Mouse (Mus musculus): Measurements from ENCODE around the gene Cyp2e1. TPM values are rescaled to one million over a fixed set of nuclear protein-coding genes. Genes with fewer than 3 reads are reported as not detected.

The Cyp2e1 gene
- polyA plus RNA-seq (2014; fragmentation: Nextera tagmentation; extraction: Ambion mirVana) = not detected in 2 replicates

DNA sequence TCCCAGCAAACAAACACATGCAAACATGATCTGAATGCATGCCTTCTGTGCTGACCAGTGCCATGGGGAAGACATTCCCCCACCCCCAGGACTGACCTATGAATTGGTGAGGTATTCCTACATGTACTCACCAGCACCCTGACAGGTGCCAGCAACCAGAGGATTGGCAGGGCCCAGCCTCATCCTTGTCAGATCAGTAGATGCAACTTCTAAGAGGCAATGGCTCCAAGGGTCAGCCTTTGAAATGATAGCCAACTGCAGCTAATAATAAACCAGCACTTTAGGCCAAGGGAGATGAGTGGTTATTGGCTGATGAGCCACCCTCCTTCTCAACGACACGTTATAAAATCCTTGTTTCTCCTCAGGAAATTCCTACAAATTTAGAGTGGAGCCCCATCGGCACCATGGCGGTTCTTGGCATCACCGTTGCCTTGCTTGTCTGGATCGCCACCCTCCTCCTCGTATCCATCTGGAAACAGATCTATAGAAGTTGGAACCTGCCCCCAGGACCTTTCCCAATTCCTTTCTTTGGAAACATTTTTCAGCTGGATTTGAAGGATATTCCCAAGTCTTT, at the start of gene Cyp2e1:
Gene Cyp2e1 (plus strand): TSS at position 293 of the 574 bp plus-strand sequence.
- ATAC-seq (ENCODE audit: low FRiP score) = no peak
- H3K27ac ChIP-seq (ENCODE audit: low read depth, low read length) = no peak within 1 kb of the TSS
- WGBS = 93% methylated on average over 7 of the region's 7 CpGs

DNA sequence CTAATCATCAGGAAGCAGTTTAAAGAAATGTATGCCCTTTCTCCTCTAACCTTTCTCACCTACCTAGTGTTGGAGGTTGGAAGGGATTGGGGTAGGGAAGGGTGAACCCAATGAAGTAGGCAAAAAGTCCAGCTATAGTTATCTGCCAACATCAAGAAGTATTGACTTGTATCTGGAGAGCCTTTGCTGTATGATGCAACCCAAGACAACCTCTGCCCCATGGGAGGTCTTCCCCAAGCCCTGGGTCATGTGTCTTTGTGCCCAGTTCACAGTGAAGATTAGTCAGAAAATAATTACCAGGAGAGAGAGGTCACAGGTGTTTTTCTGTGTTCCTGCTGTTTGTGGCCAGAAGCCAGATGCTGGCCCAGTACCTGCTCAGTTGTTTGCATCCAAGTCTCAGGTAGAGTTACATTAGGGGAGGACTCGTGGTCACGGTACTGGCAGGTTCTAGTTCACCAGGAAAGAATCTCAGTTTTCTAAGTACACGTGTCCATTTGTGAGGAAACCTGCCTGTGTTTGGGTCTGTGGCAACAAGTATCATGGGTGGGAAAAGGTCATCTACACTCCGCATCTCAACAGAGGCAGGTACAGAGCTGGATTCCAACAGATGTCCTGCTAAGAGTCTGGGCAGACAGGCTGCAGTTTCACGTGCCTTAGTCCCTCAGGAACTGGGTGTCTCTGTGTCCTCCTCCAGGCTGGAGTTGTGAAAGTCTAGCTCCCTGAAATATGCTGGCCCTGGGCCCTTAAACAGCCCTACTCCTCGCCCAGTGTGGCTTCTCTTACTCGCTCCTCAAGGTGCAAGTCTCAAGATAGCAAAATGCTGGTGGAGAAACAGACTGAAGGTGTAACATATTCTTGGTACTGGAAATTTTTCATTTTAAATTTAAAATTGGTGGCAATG, 46.1 kb upstream of the Cyp2e1 start:
- no peaks in the 10 kb centered on the region for H3K9me3 ChIP-seq (ENCODE audit: control insufficient read depth, low read length)
- no peak overlapping the region for H3K9ac ChIP-seq (ENCODE audit: low read depth, low read length)
- ATAC-seq (ENCODE audit: low FRiP score) (no peak), DNase-seq (ENCODE audit: low spot score) (no peak)
- H3K27ac ChIP-seq (ENCODE audit: low read depth, low read length) = no peak overlapping the region
- H3K36me3 ChIP-seq (ENCODE audit: control insufficient read depth, insufficient read depth, low read length) = no peaks in the 10 kb centered on the region
- no peaks in the 10 kb centered on the region for H3K4me1 ChIP-seq (replicated peaks; ENCODE audit: control insufficient read depth, insufficient read depth, low read length)
- H3K4me2 ChIP-seq (replicated peaks; ENCODE audit: low read depth, low read length) = no peak overlapping the region
- no peaks in the 10 kb centered on the region for H3K27me3 ChIP-seq (ENCODE audit: control insufficient read depth, insufficient read depth, low read length)
- 83% methylated on average over 7 of the region's 7 CpGs for WGBS
- H3K4me3 ChIP-seq (ENCODE audit: low read depth, low read length) = no peak overlapping the region

More for the DNA sequence above, at the start of gene Cyp2e1:
- Histone ChIP-seq H3K4me3 (ENCODE audit: low read depth, low read length) (no peak within 1 kb of the TSS), H3K27me3 (ENCODE audit: control insufficient read depth, insufficient read depth, low read length) (no peaks in the 10 kb centered on the region), H3K9ac (ENCODE audit: low read depth, low read length) (no peak within 1 kb of the TSS), H3K4me1 (replicated peaks; ENCODE audit: control insufficient read depth, insufficient read depth, low read length) (no peaks in the 10 kb centered on the region), H3K4me2 (replicated peaks; ENCODE audit: low read depth, low read length) (no peak within 1 kb of the TSS), H3K36me3 (ENCODE audit: control insufficient read depth, insufficient read depth, low read length) (no peaks in the 10 kb centered on the region), H3K9me3 (ENCODE audit: control insufficient read depth, low read length) (no peaks in the 10 kb centered on the region)
- no peak for DNase-seq (ENCODE audit: low spot score)

DNA sequence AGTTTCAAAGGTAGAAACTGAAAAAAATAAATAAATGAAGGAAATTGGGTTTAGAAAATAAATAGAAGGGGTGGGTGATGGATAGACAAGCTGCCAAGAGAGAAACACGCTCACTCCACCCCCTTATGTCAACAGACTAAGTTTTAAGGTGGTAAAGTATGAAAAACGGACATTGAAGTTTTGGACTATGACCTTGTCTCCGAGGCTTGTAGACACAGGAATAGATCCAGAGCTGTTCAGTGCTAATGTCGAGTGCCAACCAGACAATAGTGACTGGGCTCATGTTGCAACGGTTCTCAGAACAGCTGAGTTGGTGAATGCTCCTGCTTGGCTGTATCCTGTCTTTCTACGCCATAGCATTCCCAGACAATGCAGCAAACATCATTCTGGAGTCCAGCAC, 42.4 kb upstream of the Cyp2e1 start:
- no peaks in the 10 kb centered on the region for H3K9me3 ChIP-seq (ENCODE audit: control insufficient read depth, low read length)
- no peak overlapping the region for H3K27ac ChIP-seq (ENCODE audit: low read depth, low read length)
- no peaks in the 10 kb centered on the region for H3K27me3 ChIP-seq (ENCODE audit: control insufficient read depth, insufficient read depth, low read length)
- H3K4me1 ChIP-seq (replicated peaks; ENCODE audit: control insufficient read depth, insufficient read depth, low read length) = no peaks in the 10 kb centered on the region
- no peaks in the 10 kb centered on the region for H3K36me3 ChIP-seq (ENCODE audit: control insufficient read depth, insufficient read depth, low read length)
- H3K9ac ChIP-seq (ENCODE audit: low read depth, low read length) = no peak overlapping the region
- H3K4me3 ChIP-seq (ENCODE audit: low read depth, low read length) = no peak overlapping the region
- ATAC-seq (ENCODE audit: low FRiP score) (no peak), DNase-seq (ENCODE audit: low spot score) (no peak)
- no peak overlapping the region for H3K4me2 ChIP-seq (replicated peaks; ENCODE audit: low read depth, low read length)
- WGBS = 90% methylated on average over 6 of the region's 6 CpGs

- Histone ChIP-seq H3K4me2 (replicated peaks; ENCODE audit: low read depth, low read length) (no peak overlapping the region), H3K27ac (ENCODE audit: low read depth, low read length) (no peak overlapping the region), H3K27me3 (ENCODE audit: control insufficient read depth, insufficient read depth, low read length) (no peaks in the 10 kb centered on the region), H3K9me3 (ENCODE audit: control insufficient read depth, low read length) (no peaks in the 10 kb centered on the region), H3K4me1 (replicated peaks; ENCODE audit: control insufficient read depth, insufficient read depth, low read length) (no peaks in the 10 kb centered on the region), H3K4me3 (ENCODE audit: low read depth, low read length) (no peak overlapping the region), H3K36me3 (ENCODE audit: control insufficient read depth, insufficient read depth, low read length) (no peaks in the 10 kb centered on the region), H3K9ac (ENCODE audit: low read depth, low read length) (no peak overlapping the region)
- DNase-seq (ENCODE audit: low spot score) = no peak
- ATAC-seq (ENCODE audit: low FRiP score) = no peak
Measured at GRCm38 (mm10) chr7:140725558-140725957, 38.0 kb upstream of the Cyp2e1 start.

GRCm38 (mm10) chr7:140733162-140733561, 30.4 kb upstream of the Cyp2e1 start:
- Histone ChIP-seq H3K36me3 (ENCODE audit: control insufficient read depth, insufficient read depth, low read length) (no peaks in the 10 kb centered on the region), H3K27ac (ENCODE audit: low read depth, low read length) (no peak overlapping the region), H3K4me2 (replicated peaks; ENCODE audit: low read depth, low read length) (no peak overlapping the region), H3K27me3 (ENCODE audit: control insufficient read depth, insufficient read depth, low read length) (no peaks in the 10 kb centered on the region), H3K4me1 (replicated peaks; ENCODE audit: control insufficient read depth, insufficient read depth, low read length) (no peaks in the 10 kb centered on the region), H3K9ac (ENCODE audit: low read depth, low read length) (no peak overlapping the region), H3K9me3 (ENCODE audit: control insufficient read depth, low read length) (no peaks in the 10 kb centered on the region), H3K4me3 (ENCODE audit: low read depth, low read length) (no peak overlapping the region)
- DNase-seq (ENCODE audit: low spot score) (no peak), ATAC-seq (ENCODE audit: low FRiP score) (no peak)
- 68% methylated on average over 2 of the region's 2 CpGs for WGBS

DNA sequence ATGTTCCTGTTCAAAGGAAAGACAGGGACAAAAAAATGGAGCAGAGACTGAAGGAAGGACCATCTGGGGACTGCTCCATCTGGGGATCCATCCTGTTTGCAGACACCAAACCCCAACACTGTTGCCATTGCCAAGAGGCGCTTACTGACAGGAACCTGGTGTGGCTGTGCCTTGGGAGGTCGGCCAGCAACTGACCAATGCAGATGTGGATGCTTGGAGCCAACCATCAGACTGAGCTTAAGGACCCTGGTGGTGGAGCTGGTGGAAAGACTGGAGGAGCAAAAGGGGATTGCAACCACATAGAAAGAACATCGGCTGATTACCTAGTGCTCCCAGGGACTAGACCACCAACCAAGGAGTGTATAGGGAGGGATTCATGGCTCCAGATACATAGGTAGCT, 16.1 kb upstream of the Cyp2e1 start:
- Histone ChIP-seq H3K4me1 (replicated peaks; ENCODE audit: control insufficient read depth, insufficient read depth, low read length) (no peaks in the 10 kb centered on the region), H3K9ac (ENCODE audit: low read depth, low read length) (no peak overlapping the region), H3K9me3 (ENCODE audit: control insufficient read depth, low read length) (no peaks in the 10 kb centered on the region), H3K4me3 (ENCODE audit: low read depth, low read length) (no peak overlapping the region), H3K4me2 (replicated peaks; ENCODE audit: low read depth, low read length) (no peak overlapping the region), H3K27ac (ENCODE audit: low read depth, low read length) (no peak overlapping the region), H3K36me3 (ENCODE audit: control insufficient read depth, insufficient read depth, low read length) (no peaks in the 10 kb centered on the region), H3K27me3 (ENCODE audit: control insufficient read depth, insufficient read depth, low read length) (no peaks in the 10 kb centered on the region)
- 89% methylated on average over 3 of the region's 3 CpGs for WGBS
- no peak for ATAC-seq (ENCODE audit: low FRiP score)
- no peak for DNase-seq (ENCODE audit: low spot score)

DNA sequence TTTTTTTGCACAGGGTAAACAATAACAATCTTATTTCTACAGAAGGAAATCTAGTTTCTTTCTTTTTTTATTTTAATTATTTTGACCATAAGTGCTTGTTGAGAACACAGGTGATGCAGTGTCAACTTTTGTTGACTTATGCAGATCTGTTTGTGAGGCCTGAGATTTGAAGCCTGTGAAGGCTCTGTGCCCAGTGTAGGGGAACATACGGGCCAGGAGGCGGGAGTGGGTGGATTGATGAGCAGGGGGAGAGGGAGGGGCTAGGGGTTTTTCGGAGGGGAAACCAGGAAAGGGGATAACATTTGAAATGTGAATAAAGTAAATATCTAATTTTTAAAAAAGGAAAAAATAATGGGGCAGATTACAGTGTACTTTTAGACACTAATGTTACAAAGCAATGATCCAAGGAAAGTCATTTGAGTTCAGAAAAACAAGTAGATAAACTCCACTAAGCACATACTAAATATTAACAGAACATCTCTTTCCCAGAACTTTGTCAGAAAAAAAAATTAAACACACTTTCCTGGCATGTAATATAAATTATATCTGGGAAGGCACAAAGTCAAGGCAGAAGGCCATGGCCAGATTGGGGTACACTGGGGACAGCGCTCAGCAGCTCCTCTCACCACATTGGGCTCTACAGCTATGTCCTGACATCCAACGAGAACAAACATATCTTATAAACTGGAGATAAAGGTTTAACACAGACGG, 15.3 kb upstream of the Cyp2e1 start:
- H3K4me2 ChIP-seq (replicated peaks; ENCODE audit: low read depth, low read length) = no peak overlapping the region
- no peaks in the 10 kb centered on the region for H3K27me3 ChIP-seq (ENCODE audit: control insufficient read depth, insufficient read depth, low read length)
- H3K4me3 ChIP-seq (ENCODE audit: low read depth, low read length) = no peak overlapping the region
- H3K36me3 ChIP-seq (ENCODE audit: control insufficient read depth, insufficient read depth, low read length) = no peaks in the 10 kb centered on the region
- WGBS = 82% methylated on average over 6 of the region's 6 CpGs
- no peak overlapping the region for H3K9ac ChIP-seq (ENCODE audit: low read depth, low read length)
- DNase-seq (ENCODE audit: low spot score) = no peak
- H3K27ac ChIP-seq (ENCODE audit: low read depth, low read length) = no peak overlapping the region
- H3K9me3 ChIP-seq (ENCODE audit: control insufficient read depth, low read length) = no peaks in the 10 kb centered on the region
- ATAC-seq (ENCODE audit: low FRiP score) = no peak
- H3K4me1 ChIP-seq (replicated peaks; ENCODE audit: control insufficient read depth, insufficient read depth, low read length) = no peaks in the 10 kb centered on the region

GRCm38 (mm10) chr7:140748827-140749160, 14.7 kb upstream of the Cyp2e1 start:
- H3K27me3 ChIP-seq (ENCODE audit: control insufficient read depth, insufficient read depth, low read length) = no peaks in the 10 kb centered on the region
- H3K4me1 ChIP-seq (replicated peaks; ENCODE audit: control insufficient read depth, insufficient read depth, low read length) = no peaks in the 10 kb centered on the region
- no peak overlapping the region for H3K9ac ChIP-seq (ENCODE audit: low read depth, low read length)
- no peaks in the 10 kb centered on the region for H3K9me3 ChIP-seq (ENCODE audit: control insufficient read depth, low read length)
- no peak overlapping the region for H3K27ac ChIP-seq (ENCODE audit: low read depth, low read length)
- H3K4me3 ChIP-seq (ENCODE audit: low read depth, low read length) = no peak overlapping the region
- 93% methylated on average over 3 of the region's 3 CpGs for WGBS
- H3K4me2 ChIP-seq (replicated peaks; ENCODE audit: low read depth, low read length) = no peak overlapping the region
- ATAC-seq (ENCODE audit: low FRiP score) = no peak
- DNase-seq (ENCODE audit: low spot score) = no peak
- H3K36me3 ChIP-seq (ENCODE audit: control insufficient read depth, insufficient read depth, low read length) = no peaks in the 10 kb centered on the region
